Comparison of ENCODE assay signal across 8 mouse cellular contexts in genomic region chr2:25364761-25365090, GRCm38 (mm10). TPM values are rescaled to one million over a fixed set of nuclear protein-coding genes. Genes with fewer than 3 reads are reported as not detected.
DNase-seq lines count a peak whose midpoint lies in the region; ATAC-seq and TF ChIP-seq lines count a peak whose summit lies in the region.

No protein-coding gene starts in this region.

- H3K27me3 ChIP-seq in C2C12 (ENCODE audit: control insufficient read depth, insufficient read depth, insufficient read length), result no peaks in the 10 kb centered on the region
- H3K27me3 ChIP-seq in forebrain, embryonic 15.5 days, result peaks cover 33% of the 10 kb centered on the region
- peaks cover 29% of the 10 kb centered on the region for H3K27me3 ChIP-seq in liver, embryonic 13.5 days

- no peak for TF ChIP-seq CTCF in gastrocnemius, adult 2 months (IDR thresholded peaks at IDR 0.05)
- no peak for TF ChIP-seq CTCF in C2C12 (IDR thresholded peaks at IDR 0.05; ENCODE audit: control insufficient read depth, insufficient read depth, insufficient read length)

- H3K9ac ChIP-seq in forebrain, embryonic 15.5 days (replicated peaks), result peak overlapping the region; percentile 52; the same call in 1 of the 2 replicates
- H3K9ac ChIP-seq in liver, embryonic 13.5 days, result peak overlapping the region; percentile 70

- no peak for DNase-seq in gastrocnemius, adult 2 months
- no peak for DNase-seq in gastrocnemius, postnatal 14 days
- DNase-seq in liver, embryonic 13.5 days, result no peak
- no peak for DNase-seq in right cerebral cortex, postnatal 10 days (ENCODE audit: low spot score in 2 of 2)
- no peak for DNase-seq in left cerebral cortex, adult 11 months (ENCODE audit: low spot score)
- DNase-seq in layer of hippocampus, postnatal 36 days, result no peak

- intact Hi-C loops in gastrocnemius, adult 2 months (cut with DNase I), result no loop called here
- intact Hi-C loops in gastrocnemius, postnatal 14 days (cut with DNase I; ENCODE audit: low total_unique reads), result no loop called here

- peak overlapping the region; percentile 81 for H3K4me2 ChIP-seq in forebrain, embryonic 15.5 days (replicated peaks)
- H3K4me2 ChIP-seq in liver, embryonic 13.5 days, result peak overlapping the region; percentile 96

- 34% methylated on average over 9 of the region's 9 CpGs for WGBS in forebrain, embryonic 15.5 days
- 28% methylated on average over 9 of the region's 9 CpGs for WGBS in liver, embryonic 13.5 days (ENCODE audit: insufficient replicate concordance)

- peak overlapping the region; percentile 87 for H3ac ChIP-seq in C2C12 (ENCODE audit: control insufficient read depth, insufficient read length, low read depth)

- H3K79me3 ChIP-seq in C2C12 (ENCODE audit: low read depth), result no peaks in the 10 kb centered on the region

- H3K9me3 ChIP-seq in forebrain, embryonic 15.5 days, result no peaks in the 10 kb centered on the region
- H3K9me3 ChIP-seq in liver, embryonic 13.5 days (replicated peaks), result no peaks in the 10 kb centered on the region

- peaks cover 10% of the 10 kb centered on the region for H3K4me1 ChIP-seq in forebrain, embryonic 15.5 days
- peaks cover 36% of the 10 kb centered on the region for H3K4me1 ChIP-seq in liver, embryonic 13.5 days (replicated peaks)

- peak overlapping the region; percentile 67 for H3K27ac ChIP-seq in gastrocnemius, adult 2 months
- H3K27ac ChIP-seq in forebrain, embryonic 15.5 days (replicated peaks), result no peak overlapping the region
- no peak overlapping the region for H3K27ac ChIP-seq in liver, embryonic 13.5 days

- H3K4me3 ChIP-seq in gastrocnemius, adult 2 months, result peak overlapping the region; percentile 90
- H3K4me3 ChIP-seq in C2C12 (ENCODE audit: insufficient read depth, poor library complexity, severe bottlenecking), result peak overlapping the region; percentile 65
- peak overlapping the region; percentile 45 for H3K4me3 ChIP-seq in forebrain, embryonic 15.5 days
- peak overlapping the region; percentile 70 for H3K4me3 ChIP-seq in liver, embryonic 13.5 days (replicated peaks)

- H3K36me3 ChIP-seq in C2C12 (ENCODE audit: control insufficient read depth, insufficient read depth), result peaks cover 35% of the 10 kb centered on the region
- H3K36me3 ChIP-seq in forebrain, embryonic 15.5 days, result no peaks in the 10 kb centered on the region
- H3K36me3 ChIP-seq in liver, embryonic 13.5 days, result peaks cover 11% of the 10 kb centered on the region; the same call in 1 of the 2 replicates

- ATAC-seq in forebrain, embryonic 15.5 days (replicated peaks), result no peak
- no peak; the same call in 1 of the 2 replicates for ATAC-seq in liver, embryonic 13.5 days (ENCODE audit: low read depth)

- peaks cover 16% of the 10 kb centered on the region for H3K79me2 ChIP-seq in C2C12 (ENCODE audit: control insufficient read depth, insufficient read depth)

TF ChIP-seq in C2C12, 6 proteins besides CTCF, POLR2A, EP300 and RAD21:
- TF ChIP-seq MYOG (IDR thresholded peaks at IDR 0.05; ENCODE audit: control insufficient read depth, extremely low read depth, insufficient read length) (no peak), MAX (IDR thresholded peaks at IDR 0.05) (no peak), USF1 (IDR thresholded peaks at IDR 0.05; ENCODE audit: low read depth) (no peak)

RNA-seq across cellular contexts. Expression of gene Uap1l1, which starts 0.8 kb away (rescaled TPM):
- total RNA-seq in gastrocnemius, adult 2 months (2021), result 1 to 10 TPM; 4.3 to 5.4 TPM
- 1 to 10 TPM; 5.2 to 5.8 TPM for total RNA-seq in gastrocnemius, postnatal 14 days (2021)
- 96.6 TPM for polyA plus RNA-seq in C2C12 (2012; fragmentation: generic; extraction: Trizol)
- 4.1 and 5.1 TPM in 2 replicates for polyA plus RNA-seq in forebrain, embryonic 15.5 days (2015; fragmentation: Nextera tagmentation; extraction: Ambion mirVana)
- polyA plus RNA-seq in liver, embryonic 13.5 days (2015; fragmentation: Nextera tagmentation; extraction: Ambion mirVana), result 13.4 and 16.1 TPM in 2 replicates
- total RNA-seq in layer of hippocampus, postnatal 36 days (2021), result 10 to 100 TPM; 10.8 to 13.8 TPM

RNA-seq across cellular contexts. Expression of gene Sapcd2, which starts 7.4 kb away (rescaled TPM):
- total RNA-seq in gastrocnemius, adult 2 months (2021), result not detected
- total RNA-seq in gastrocnemius, postnatal 14 days (2021), result 1 to 10 TPM; 1.2 to 1.6 TPM
- polyA plus RNA-seq in C2C12 (2012; fragmentation: generic; extraction: Trizol), result 25.8 TPM
- polyA plus RNA-seq in forebrain, embryonic 15.5 days (2015; fragmentation: Nextera tagmentation; extraction: Ambion mirVana), result 31.9 and 32.6 TPM in 2 replicates
- polyA plus RNA-seq in liver, embryonic 13.5 days (2015; fragmentation: Nextera tagmentation; extraction: Ambion mirVana), result 30.0 and 30.6 TPM in 2 replicates
- total RNA-seq in layer of hippocampus, postnatal 36 days (2021), result 1 to 10 TPM; 3.7 to 4.6 TPM

RNA-seq across cellular contexts. Expression of gene Dpp7, which starts 8.6 kb away (rescaled TPM):
- total RNA-seq in gastrocnemius, adult 2 months (2021), result 10 to 100 TPM; 14.0 to 16.5 TPM
- total RNA-seq in gastrocnemius, postnatal 14 days (2021), result 1 to 10 TPM; 6.0 to 6.6 TPM
- 22.4 TPM for polyA plus RNA-seq in C2C12 (2012; fragmentation: generic; extraction: Trizol)
- 25.5 and 29.3 TPM in 2 replicates for polyA plus RNA-seq in forebrain, embryonic 15.5 days (2015; fragmentation: Nextera tagmentation; extraction: Ambion mirVana)
- 9.0 and 10.5 TPM in 2 replicates for polyA plus RNA-seq in liver, embryonic 13.5 days (2015; fragmentation: Nextera tagmentation; extraction: Ambion mirVana)
- total RNA-seq in layer of hippocampus, postnatal 36 days (2021), result 10 to 100 TPM; 26.1 to 38.4 TPM

RNA-seq across cellular contexts. Expression of gene Entpd2, which starts 30.9 kb away (rescaled TPM):
- total RNA-seq in gastrocnemius, adult 2 months (2021), result 1 to 10 TPM; 6.5 to 8.8 TPM
- 10 to 100 TPM; 19.0 to 25.2 TPM for total RNA-seq in gastrocnemius, postnatal 14 days (2021)
- not detected for polyA plus RNA-seq in C2C12 (2012; fragmentation: generic; extraction: Trizol)
- polyA plus RNA-seq in forebrain, embryonic 15.5 days (2015; fragmentation: Nextera tagmentation; extraction: Ambion mirVana), result 3.6 and 4.8 TPM in 2 replicates
- polyA plus RNA-seq in liver, embryonic 13.5 days (2015; fragmentation: Nextera tagmentation; extraction: Ambion mirVana), result 0.40 and 0.41 TPM in 2 replicates
- total RNA-seq in layer of hippocampus, postnatal 36 days (2021), result 10 to 100 TPM; 14.9 to 16.1 TPM

RNA-seq across cellular contexts. Expression of gene Man1b1, which starts 32.6 kb away (rescaled TPM):
- total RNA-seq in gastrocnemius, adult 2 months (2021), result 10 to 100 TPM; 12.9 to 16.0 TPM
- 10 to 100 TPM; 16.7 to 17.0 TPM for total RNA-seq in gastrocnemius, postnatal 14 days (2021)
- 38.0 TPM for polyA plus RNA-seq in C2C12 (2012; fragmentation: generic; extraction: Trizol)
- polyA plus RNA-seq in forebrain, embryonic 15.5 days (2015; fragmentation: Nextera tagmentation; extraction: Ambion mirVana), result 52.6 and 61.1 TPM in 2 replicates
- 18.8 and 27.1 TPM in 2 replicates for polyA plus RNA-seq in liver, embryonic 13.5 days (2015; fragmentation: Nextera tagmentation; extraction: Ambion mirVana)
- total RNA-seq in layer of hippocampus, postnatal 36 days (2021), result 10 to 100 TPM; 50.6 to 52.3 TPM
